Mouse (Mus musculus) hindbrain, embryonic 16.5 days (tissue): Measurements from ENCODE around the gene Dst. TPM values are rescaled to one million over a fixed set of nuclear protein-coding genes. Genes with fewer than 3 reads are reported as not detected.
A peak's percentile ranks its signal among the peaks of the same experiment; 100 is the strongest.

Source experiments
- ATAC-seq: fragments of 200-750 bp; cut with Nextera tagmentation; 2 replicates; pipeline ENCODE4 v1.8.0; 2017; ENCODE audit warnings: moderate TSS enrichment, moderate library complexity
- H3K27ac ChIP-seq: fragments of 300-500 bp; sonication (generic); 2 replicates; pipeline ENCODE4 v1.5.1; 2014; ENCODE audit warnings: low read depth, mild to moderate bottlenecking, control low read depth, low read length, moderate library complexity
- H3K27me3 ChIP-seq: fragments of 300-500 bp; sonication (generic); replicated peaks from 2 replicates; pipeline ENCODE4 v1.6.1; 2014; ENCODE audit warnings: low read length; ENCODE audit not compliant: control insufficient read depth, insufficient read depth
- H3K36me3 ChIP-seq: fragments of 300-500 bp; sonication (generic); 2 replicates; pipeline ENCODE4 v1.6.1; 2014; ENCODE audit warnings: mild to moderate bottlenecking, low read length, moderate library complexity, mixed read lengths; ENCODE audit not compliant: control insufficient read depth, insufficient read depth
- H3K4me1 ChIP-seq: fragments of 300-500 bp; sonication (generic); 2 replicates; pipeline ENCODE4 v1.6.1; 2014; ENCODE audit warnings: low read depth, low read length; ENCODE audit not compliant: control insufficient read depth, insufficient read depth
- H3K4me2 ChIP-seq: fragments of 300-500 bp; sonication (generic); 2 replicates; pipeline ENCODE4 v1.6.1; 2014; ENCODE audit warnings: mild to moderate bottlenecking, low read length, control low read depth, moderate library complexity
- H3K4me3 ChIP-seq: fragments of 300-500 bp; sonication (generic); 2 replicates; pipeline ENCODE4 v1.5.1; 2014; ENCODE audit warnings: mild to moderate bottlenecking, low read length, control low read depth, moderate library complexity
- H3K9ac ChIP-seq: fragments of 300-500 bp; sonication (generic); 2 replicates; pipeline ENCODE4 v1.6.1; 2014; ENCODE audit warnings: low read depth, mild to moderate bottlenecking, control low read depth, low read length, moderate library complexity
- H3K9me3 ChIP-seq: fragments of 300-500 bp; sonication (generic); 2 replicates; pipeline ENCODE4 v1.6.1; 2014; ENCODE audit warnings: mild to moderate bottlenecking, low read length, moderate library complexity; ENCODE audit not compliant: control insufficient read depth
- WGBS: fragments of 180-500 bp; shearing (Covaris S2); extraction: QIAGEN DNeasy Blood & Tissue Kit; methylation state at CpG from one replicate; pipeline ENCODE4 v1.1.7; 2014; 5-methylcytosine and 5-hydroxymethylcytosine counted together
- polyA plus RNA-seq: library from polyadenylated mRNA; unstranded; fragments of >200 nt; fragmentation: Nextera tagmentation; extraction: Ambion mirVana; gene quantifications from 2 replicates; pipeline ENCODE4 v1.2.1, GENCODE M21; 2015

Dst gene
- polyA plus RNA-seq, 1 experiment from 2014 or later, result 38.3 TPM

- no peak overlapping the region for H3K9ac ChIP-seq
- ATAC-seq, result no peak
- H3K27ac ChIP-seq, result no peak overlapping the region
- no peaks in the 10 kb centered on the region for H3K9me3 ChIP-seq
- H3K36me3 ChIP-seq, result 0 out of 2 replicates have a peak, but pooled peaks cover 3% of the 10 kb centered on the region
- no peaks in the 10 kb centered on the region for H3K27me3 ChIP-seq
- no peak overlapping the region for H3K4me2 ChIP-seq
- peaks cover 17% of the 10 kb centered on the region for H3K4me1 ChIP-seq
- WGBS, result 75% methylated on average over 8 of the region's 8 CpGs
- H3K4me3 ChIP-seq, result no peak overlapping the region
Observed at GRCm38 (mm10) chr1:33911589-33911988, 3.6 kb downstream of the Dst start.

- WGBS, result 90% methylated on average over 5 of the region's 5 CpGs
- Histone ChIP-seq H3K9me3 (no peaks in the 10 kb centered on the region), H3K4me3 (no peak overlapping the region), H3K4me2 (no peak overlapping the region), H3K27ac (no peak overlapping the region), H3K36me3 (peaks cover 10% of the 10 kb centered on the region; the same call in 1 of the 2 replicates), H3K27me3 (no peaks in the 10 kb centered on the region), H3K4me1 (no peaks in the 10 kb centered on the region), H3K9ac (no peak overlapping the region)
- ATAC-seq, result no peak
Observed at GRCm38 (mm10) chr1:33916554-33916953, 8.5 kb downstream of the Dst start.

GRCm38 (mm10) chr1:33922975-33923374 lies 14.9 kb downstream of the Dst start:
- Histone ChIP-seq H3K27me3 (no peaks in the 10 kb centered on the region), H3K9ac (no peak overlapping the region), H3K27ac (no peak overlapping the region), H3K36me3 (peaks cover 2% of the 10 kb centered on the region; the same call in 1 of the 2 replicates), H3K9me3 (no peaks in the 10 kb centered on the region), H3K4me1 (no peaks in the 10 kb centered on the region), H3K4me3 (no peak overlapping the region), H3K4me2 (no peak overlapping the region)
- WGBS, result 74% methylated on average over 7 of the region's 7 CpGs
- no peak for ATAC-seq

- Histone ChIP-seq H3K27ac (no peak overlapping the region), H3K27me3 (no peaks in the 10 kb centered on the region), H3K9me3 (no peaks in the 10 kb centered on the region), H3K36me3 (no peaks in the 10 kb centered on the region; the same call in 1 of the 2 replicates), H3K4me1 (no peaks in the 10 kb centered on the region), H3K9ac (no peak overlapping the region), H3K4me3 (no peak overlapping the region), H3K4me2 (no peak overlapping the region)
- WGBS, result 75% methylated on average over 3 of the region's 3 CpGs
- no peak for ATAC-seq
Observed at GRCm38 (mm10) chr1:33925283-33925682, 17.3 kb downstream of the Dst start.

- 94% methylated on average over 7 of the region's 7 CpGs for WGBS
- H3K4me3 ChIP-seq, result no peak overlapping the region
- no peak overlapping the region for H3K4me2 ChIP-seq
- H3K27me3 ChIP-seq, result no peaks in the 10 kb centered on the region
- no peaks in the 10 kb centered on the region for H3K9me3 ChIP-seq
- no peak overlapping the region for H3K9ac ChIP-seq
- ATAC-seq, result no peak
- H3K27ac ChIP-seq, result no peak overlapping the region
- no peaks in the 10 kb centered on the region; the same call in 1 of the 2 replicates for H3K36me3 ChIP-seq
- H3K4me1 ChIP-seq, result no peaks in the 10 kb centered on the region
Observed at GRCm38 (mm10) chr1:33927466-33927865, 19.4 kb downstream of the Dst start.

- Histone ChIP-seq H3K4me3 (no peak overlapping the region), H3K27me3 (no peaks in the 10 kb centered on the region), H3K27ac (no peak overlapping the region), H3K36me3 (no peaks in the 10 kb centered on the region; the same call in 1 of the 2 replicates), H3K4me2 (no peak overlapping the region), H3K9ac (no peak overlapping the region), H3K4me1 (no peaks in the 10 kb centered on the region), H3K9me3 (no peaks in the 10 kb centered on the region)
- WGBS, result 37% methylated on average over 8 of the region's 8 CpGs
- no peak for ATAC-seq
Observed at GRCm38 (mm10) chr1:33931791-33932190, 23.8 kb downstream of the Dst start.

GRCm38 (mm10) chr1:33932196-33932595 lies 24.2 kb downstream of the Dst start:
- Histone ChIP-seq H3K4me2 (no peak overlapping the region), H3K9ac (no peak overlapping the region), H3K4me3 (no peak overlapping the region), H3K4me1 (no peaks in the 10 kb centered on the region), H3K27ac (no peak overlapping the region), H3K9me3 (no peaks in the 10 kb centered on the region), H3K36me3 (no peaks in the 10 kb centered on the region; the same call in 1 of the 2 replicates), H3K27me3 (no peaks in the 10 kb centered on the region)
- 69% methylated on average over 3 of the region's 3 CpGs for WGBS
- ATAC-seq, result no peak

- H3K9me3 ChIP-seq, result no peaks in the 10 kb centered on the region
- ATAC-seq, result peak; percentile 65; the same call in 1 of the 2 replicates
- H3K4me1 ChIP-seq, result no peaks in the 10 kb centered on the region
- H3K9ac ChIP-seq, result no peak overlapping the region
- WGBS, result 47% methylated on average over 14 of the region's 14 CpGs
- no peak overlapping the region for H3K4me3 ChIP-seq
- H3K27ac ChIP-seq, result no peak overlapping the region
- no peaks in the 10 kb centered on the region for H3K27me3 ChIP-seq
- no peaks in the 10 kb centered on the region; the same call in 1 of the 2 replicates for H3K36me3 ChIP-seq
- H3K4me2 ChIP-seq, result no peak overlapping the region; the same call in 1 of the 2 replicates
Observed at GRCm38 (mm10) chr1:33932845-33933499, 24.9 kb downstream of the Dst start.

GRCm38 (mm10) chr1:33935946-33936345 lies 27.9 kb downstream of the Dst start:
- ATAC-seq, result no peak
- no peak overlapping the region for H3K9ac ChIP-seq
- no peaks in the 10 kb centered on the region for H3K4me1 ChIP-seq
- WGBS, result 82% methylated on average over 3 of the region's 3 CpGs
- no peak overlapping the region for H3K4me2 ChIP-seq
- no peaks in the 10 kb centered on the region for H3K36me3 ChIP-seq
- H3K27me3 ChIP-seq, result no peaks in the 10 kb centered on the region
- no peak overlapping the region for H3K4me3 ChIP-seq
- H3K9me3 ChIP-seq, result no peaks in the 10 kb centered on the region
- H3K27ac ChIP-seq, result no peak overlapping the region
